Mouse (Mus musculus) adrenal gland, postnatal 4 days (tissue): Measurements from ENCODE around the gene Samd11. TPM values are rescaled to one million over a fixed set of nuclear protein-coding genes. Genes with fewer than 3 reads are reported as not detected.
A peak's percentile ranks its signal among the peaks of the same experiment; 100 is the strongest.

Experiments
- DNase-seq, 2 experiments: peaks; one replicate each; pipeline ENCODE4 v3.0.0; 2021 to 2022; ENCODE audit warnings: low spot score in 2 of 2, mixed read lengths in 2 of 2
- microRNA-seq: library from miRNA; unstranded; fragments of <30 nt; microRNA quantifications from one replicate; pipeline ENCODE4 v1.2.0, GENCODE M21; 2021
- total RNA-seq, 2 experiments: library from RNA; stranded (reverse); gene quantifications; 2 replicates each; pipeline ENCODE4 v1.2.3; 2021

Gene Samd11
- total RNA-seq, 2 experiments from 2014 or later: 5.9 to 8.0 TPM

DNA sequence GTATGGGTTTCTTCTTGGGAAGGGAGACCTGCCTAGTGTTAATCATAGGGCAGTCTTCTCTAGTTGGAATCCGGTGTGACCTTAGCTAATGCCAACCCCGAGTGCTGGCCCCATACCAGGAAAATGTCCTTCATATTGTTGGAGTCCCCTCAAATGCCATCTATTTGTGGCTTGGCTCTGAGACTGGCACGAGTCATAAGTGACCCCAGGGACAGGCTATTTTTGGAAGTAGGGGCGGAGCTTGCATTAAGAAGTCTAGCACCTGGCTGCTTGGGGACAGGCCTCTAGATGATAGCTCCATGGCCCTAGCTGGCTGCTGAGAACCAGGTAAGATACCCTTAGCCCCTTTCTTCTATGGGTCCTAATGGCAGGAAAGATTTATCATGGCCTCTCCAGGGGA is 39.8 kb downstream of the Samd11 start, which contains the start of gene Perm1:
Gene Perm1 (plus strand): TSS at position 220 of the 400 bp plus-strand sequence.
- DNase-seq: peak in 1 of 2 experiments; percentile 57

DNA sequence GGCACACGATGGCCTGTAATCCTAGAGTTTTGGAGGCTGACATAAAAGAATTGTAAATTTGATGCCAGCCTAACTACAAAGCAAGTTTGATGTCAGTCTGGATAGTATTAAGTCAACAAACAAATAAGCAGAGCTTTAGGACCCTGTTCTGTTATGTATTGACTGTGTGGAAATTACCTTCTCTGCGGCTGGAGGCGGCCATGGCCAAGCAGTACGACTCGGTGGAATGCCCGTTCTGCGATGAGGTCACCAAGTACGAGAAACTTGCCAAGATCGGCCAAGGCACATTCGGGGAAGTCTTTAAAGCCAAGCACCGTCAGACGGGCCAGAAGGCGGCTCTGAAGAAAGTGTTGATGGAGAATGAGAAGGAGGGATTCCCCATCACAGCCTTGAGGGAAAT is 42.3 kb downstream of the Samd11 start:
- DNase-seq: no peak

DNA sequence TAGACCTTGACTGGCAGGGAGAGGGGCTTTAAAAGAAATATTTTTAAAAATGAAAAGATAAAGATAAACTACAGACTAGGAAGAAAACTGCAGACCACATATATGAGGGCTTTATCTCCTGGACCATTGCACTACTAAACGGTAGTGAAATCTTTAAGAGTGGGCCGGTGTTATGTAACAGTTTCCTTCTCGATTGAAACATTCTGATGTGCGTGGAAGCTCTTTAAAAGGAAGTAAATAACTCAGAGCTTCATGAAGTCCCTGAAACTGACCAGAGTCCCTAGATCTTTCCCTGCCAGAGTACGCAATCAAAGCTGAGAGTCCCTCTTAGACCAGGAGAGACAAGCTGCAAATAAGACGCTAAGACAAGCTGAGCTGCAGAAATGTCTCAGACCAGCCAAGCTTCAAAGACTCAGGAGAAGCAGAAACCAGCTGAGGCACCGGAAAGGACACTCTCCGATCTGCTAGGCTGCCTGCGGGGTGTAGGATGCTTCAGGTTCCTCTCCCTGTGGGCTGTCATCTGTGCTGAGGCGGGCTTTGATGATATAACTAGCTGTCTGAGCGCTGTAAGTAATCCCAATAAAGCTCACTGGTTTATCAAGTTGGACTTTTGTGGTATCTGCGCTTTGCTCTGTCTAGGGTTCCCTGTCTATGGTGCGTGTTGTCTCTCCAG is 45.4 kb downstream of the Samd11 start:
- no peak for DNase-seq

DNA sequence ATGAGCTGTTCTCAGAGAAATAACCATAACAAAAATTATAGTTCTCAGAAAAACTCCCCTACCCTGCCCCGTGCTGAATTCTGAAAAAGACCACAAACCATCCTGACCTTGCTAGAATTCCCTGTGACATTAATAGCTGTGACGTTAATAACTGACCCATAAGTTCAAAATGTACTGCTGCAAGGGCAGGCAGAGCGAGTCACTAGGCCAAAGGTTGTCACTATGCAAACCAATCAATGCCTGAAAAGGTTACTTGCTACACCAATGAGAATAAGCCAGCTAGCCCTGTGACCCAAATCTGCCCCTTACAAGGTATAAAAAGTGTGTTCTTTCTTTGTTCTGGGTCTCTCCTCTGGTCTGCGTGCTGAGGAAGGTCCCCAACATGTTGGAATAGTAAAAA is 46.6 kb downstream of the Samd11 start:
- no peak for DNase-seq

DNA sequence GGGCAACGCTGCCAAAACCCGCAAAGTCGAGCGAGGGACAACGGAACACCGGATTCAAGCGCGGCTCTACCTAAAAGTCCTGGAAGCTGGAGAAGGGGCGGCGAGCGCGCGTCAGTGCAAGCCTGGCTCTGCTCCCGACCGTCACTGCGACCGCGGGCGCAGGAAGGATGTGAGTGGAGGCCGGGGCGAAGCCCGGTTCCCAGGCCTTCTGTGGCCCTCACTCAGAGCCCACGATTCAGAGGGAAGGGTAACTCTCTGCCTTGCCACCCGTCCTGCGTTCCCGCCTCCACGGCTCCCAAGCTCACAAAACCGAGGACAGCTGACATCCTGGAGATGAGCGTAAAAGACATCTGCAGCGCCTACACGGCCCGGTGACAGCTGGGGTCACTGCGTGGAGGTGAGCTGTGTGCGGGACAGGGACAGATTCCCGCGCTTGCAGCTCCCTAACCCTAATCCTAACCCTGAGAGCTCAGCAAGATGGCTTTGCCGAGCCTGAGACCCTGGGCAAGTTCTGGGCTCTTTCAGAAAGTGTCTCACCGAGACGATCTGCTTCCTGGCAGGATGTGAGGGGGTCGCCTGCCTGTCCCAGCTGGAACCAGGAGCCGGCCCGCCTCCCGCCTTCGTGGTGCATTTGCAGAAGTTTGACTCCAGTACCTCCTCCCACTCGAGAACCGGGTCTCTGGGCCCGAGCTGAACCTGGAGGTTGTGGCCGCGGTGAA is 51.9 kb downstream of the Samd11 start:
- no peak for DNase-seq

DNA sequence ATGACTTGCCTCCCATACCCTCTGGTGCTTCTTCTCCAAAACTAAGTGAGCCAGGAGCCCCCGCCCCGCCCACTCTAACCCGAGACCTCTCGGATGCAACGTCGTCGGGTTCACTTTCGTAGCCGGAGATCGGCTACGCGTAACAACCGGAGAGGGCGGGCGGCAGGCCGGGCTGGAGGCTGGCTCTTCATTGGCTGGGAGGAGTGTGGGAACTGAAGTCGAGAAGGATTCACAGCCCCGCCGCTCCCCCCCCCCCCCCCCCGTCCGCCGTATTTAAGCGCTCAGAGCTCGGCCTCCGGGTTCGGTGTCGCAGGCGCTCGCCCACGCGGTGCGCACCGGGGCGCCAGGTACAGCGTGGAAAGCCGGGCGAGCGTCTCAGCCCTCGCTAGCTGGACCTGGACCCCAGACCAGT is 52.5 kb downstream of the Samd11 start, which contains the start of gene AW011738:
Gene AW011738 (plus strand): TSS at position 304 of the 412 bp plus-strand sequence.
- peak; percentile 31 to 41 for DNase-seq

DNA sequence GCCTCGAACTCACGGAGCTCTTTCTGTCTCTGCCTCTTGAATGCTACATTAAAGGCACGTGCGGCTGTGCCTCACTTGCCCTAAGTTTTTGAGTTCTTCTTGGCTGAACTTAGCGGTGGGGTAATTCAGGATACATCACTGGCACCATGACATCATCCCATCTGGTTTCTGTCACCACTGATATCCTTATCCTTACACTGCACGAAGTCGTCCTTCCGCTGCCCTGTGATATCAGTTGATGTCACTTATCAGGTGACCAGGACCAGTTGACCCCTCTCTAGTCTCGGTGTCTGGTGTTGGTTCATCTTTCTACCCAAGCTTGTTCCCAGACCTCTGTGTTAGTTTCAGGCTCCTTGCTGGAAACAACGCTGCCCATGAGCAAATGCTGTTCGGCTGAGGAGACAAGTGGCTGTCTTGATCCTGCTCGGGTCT is 53.0 kb downstream of the Samd11 start:
- no peak for DNase-seq

DNA sequence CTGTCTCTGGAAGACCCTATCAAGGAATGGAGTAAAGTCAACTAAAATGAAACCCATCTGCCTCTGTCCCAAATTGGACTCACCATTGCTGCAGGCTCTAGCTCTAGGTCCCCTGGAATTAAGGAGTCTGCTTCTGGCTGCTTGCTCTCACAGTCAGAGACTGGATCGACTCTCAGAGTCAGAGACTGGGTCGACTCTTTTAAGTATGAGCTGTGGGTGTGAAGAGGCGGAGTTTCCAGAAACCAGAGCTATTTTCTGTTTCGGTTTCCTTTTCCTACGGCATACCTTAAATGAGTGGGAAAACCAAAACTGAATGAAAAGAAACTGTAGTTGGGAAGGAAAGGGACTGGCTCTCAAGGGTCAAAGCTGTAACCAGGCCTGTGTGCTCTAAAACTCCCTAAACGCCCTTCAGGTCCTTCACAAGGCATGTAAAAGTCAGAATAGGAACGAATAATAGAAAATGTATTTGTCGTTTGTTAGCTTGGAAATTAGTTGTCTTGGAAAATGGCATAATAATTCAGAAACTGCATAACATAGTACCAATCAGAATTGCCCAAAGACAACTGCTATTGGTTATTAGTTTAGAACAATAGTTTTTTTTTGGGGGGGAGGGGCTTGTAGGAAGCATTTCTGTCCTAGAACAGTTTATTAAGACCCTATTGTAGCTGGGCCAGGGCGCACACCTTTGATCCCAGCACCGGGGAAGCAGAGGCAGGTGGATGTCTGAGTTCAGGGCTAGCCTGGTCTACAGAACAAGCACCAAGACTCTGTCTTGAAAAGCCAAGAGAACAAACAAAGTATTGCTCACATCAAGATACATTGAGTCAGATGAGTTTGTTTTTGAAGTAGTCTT is 54.6 kb downstream of the Samd11 start, which contains the start of gene Isg15:
Gene Isg15 (minus strand): TSS at position 196 of the 853 bp plus-strand sequence.
- no peak for DNase-seq

DNA sequence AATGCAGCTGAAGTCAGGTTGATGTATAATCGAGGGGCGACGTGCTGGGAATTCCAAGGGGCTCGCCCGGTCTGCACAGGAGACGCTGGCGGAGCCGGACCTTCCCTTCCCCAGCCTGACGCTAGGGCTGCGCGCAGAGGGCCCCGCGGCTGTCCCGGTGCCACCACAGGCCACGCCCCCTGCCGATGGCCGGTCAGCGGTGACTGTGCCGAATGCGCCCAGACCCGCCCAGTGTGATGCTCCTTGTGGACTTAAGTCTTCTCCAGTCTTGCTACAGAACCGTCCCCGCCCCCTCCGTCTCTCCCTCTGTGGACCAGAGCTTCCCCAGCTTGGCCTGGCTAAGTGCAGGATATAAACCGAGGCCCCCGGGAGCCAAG is 57.6 kb downstream of the Samd11 start:
- peak; percentile 63 to 82 for DNase-seq

DNA sequence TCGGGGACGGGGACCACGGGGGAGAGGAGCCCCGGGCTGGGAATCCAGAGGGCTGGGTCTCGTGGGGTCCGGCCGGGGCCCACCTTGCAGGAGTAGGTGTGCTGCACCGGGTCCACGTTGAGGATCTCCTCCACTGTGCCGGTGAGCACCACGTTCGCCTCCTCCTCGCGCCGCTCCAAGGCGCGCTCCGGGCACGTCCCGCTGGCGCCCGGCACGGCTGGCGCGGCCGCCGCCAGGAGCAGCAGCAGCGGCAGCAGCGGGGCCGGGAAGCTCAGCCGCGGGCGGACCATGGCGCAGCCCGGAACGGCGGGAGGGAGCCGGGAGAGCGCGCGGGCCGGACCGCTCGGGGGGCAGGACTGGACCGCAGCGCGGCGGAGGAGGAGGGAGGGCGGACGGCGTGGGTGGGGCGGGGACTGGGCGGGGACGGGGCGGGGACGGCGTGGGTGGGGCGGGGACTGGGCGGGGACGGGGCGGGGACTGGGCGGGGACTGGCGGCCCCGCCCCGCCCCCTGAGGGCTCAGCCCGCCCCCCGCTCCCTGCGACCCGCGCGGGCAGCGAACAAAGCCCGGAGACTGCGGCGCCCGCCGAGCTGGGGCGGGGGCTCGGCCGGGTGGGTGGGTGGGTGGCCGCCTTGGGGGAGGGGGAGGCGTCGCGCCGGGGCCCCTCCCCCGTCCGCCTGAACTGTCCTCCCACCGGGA is 58.2 kb downstream of the Samd11 start, which contains the start of gene Agrn:
Gene Agrn (minus strand): TSS at position 358 of the 698 bp plus-strand sequence.
- DNase-seq: peak; percentile 41 to 52

Small RNA genes lying within 50 kb of the gene (microRNA-seq; reads per million reads assigned to microRNA genes)
- gene Mir7658: 1.3 reads per million

Other genes with a start within 250 kb of the Samd11 start
- gene Tnfrsf4, start 241.8 kb downstream of the Samd11 start, total RNA-seq: 1 to 10 TPM; 2.9 to 3.4 TPM
- under 1 TPM in 1 of 2 experiments, not detected in 1; 0.39 TPM for gene Tnfrsf18, start 229.5 kb downstream of the Samd11 start, total RNA-seq
- gene Ttll10, start 196.2 kb downstream of the Samd11 start, total RNA-seq: 1 to 10 TPM in 1 of 2 experiments, under 1 TPM in 1; 0.59 to 5.0 TPM
- 10 to 100 TPM; 18.1 to 21.1 TPM for gene 9430015G10Rik, start 145.7 kb downstream of the Samd11 start, total RNA-seq
- under 1 TPM; 0.20 to 0.22 TPM for gene Rnf223, start 125.1 kb downstream of the Samd11 start, total RNA-seq
- 100 to 1,000 TPM in 1 of 2 experiments, 10 to 100 TPM in 1; 92.2 to 139 TPM for gene Agrn, start 58.2 kb downstream of the Samd11 start, total RNA-seq
- 1 to 10 TPM; 1.9 to 2.8 TPM for gene Isg15, start 54.8 kb downstream of the Samd11 start, total RNA-seq
- 1 to 10 TPM; 3.7 to 4.8 TPM for gene AW011738, start 52.4 kb downstream of the Samd11 start, total RNA-seq
- gene Perm1, start 39.8 kb downstream of the Samd11 start, total RNA-seq: 1 to 10 TPM; 4.1 to 4.7 TPM
- gene Plekhn1, start 20.8 kb downstream of the Samd11 start, total RNA-seq: 10 to 100 TPM; 26.9 to 27.8 TPM
- 10 to 100 TPM; 41.5 to 47.3 TPM for gene Noc2l, start 19.6 kb downstream of the Samd11 start, total RNA-seq
- not detected for gene Vmn2r-ps159, start 75.4 kb upstream of the Samd11 start, total RNA-seq